Mouse (Mus musculus) MEL (cell line): ENCODE measurements around the gene Dlg2. TPM values are rescaled to one million over a fixed set of nuclear protein-coding genes. Genes with fewer than 3 reads are reported as not detected.

Source experiments
- DNase-seq: peaks from one replicate; pipeline ENCODE4 v3.0.0; 2011; ENCODE audit warnings: low read depth, low spot score
- H3K27ac ChIP-seq: 2 replicates; pipeline ENCODE4 v1.5.1; 2012; ENCODE audit warnings: low read depth, mild to moderate bottlenecking, control low read depth, low read length, moderate library complexity; ENCODE audit not compliant: control insufficient read depth
- H3K27me3 ChIP-seq, 2 experiments: fragments of 150-350 bp in 1 of 2; sonication (generic) in 1 of 2; 2 replicates each; pipeline ENCODE4 v1.6.1; 2012; ENCODE audit warnings: low read length in 2 of 2, mild to moderate bottlenecking in 2 of 2, improper control_type of control experiment in 1 of 2, moderate library complexity in 1 of 2; ENCODE audit not compliant: insufficient read depth in 2 of 2, control insufficient read depth in 1 of 2
- H3K36me3 ChIP-seq, 2 experiments: 2 replicates each; pipeline ENCODE4 v1.6.1; 2012 to 2014; ENCODE audit warnings: low read length in 2 of 2, improper control_type of control experiment in 1 of 2, inconsistent platforms in 1 of 2, mild to moderate bottlenecking in 1 of 2; ENCODE audit not compliant: insufficient read depth in 2 of 2, control insufficient read depth in 1 of 2
- H3K4me1 ChIP-seq, 2 experiments: fragments of 150-350 bp in 1 of 2; sonication (generic) in 1 of 2; 2 replicates each; pipeline ENCODE4 v1.6.1; 2012; ENCODE audit warnings: low read length in 2 of 2, improper control_type of control experiment in 1 of 2, mild to moderate bottlenecking in 1 of 2; ENCODE audit not compliant: insufficient read depth in 2 of 2, control insufficient read depth in 1 of 2
- H3K4me3 ChIP-seq, 2 experiments: fragments of 150-350 bp in 1 of 2; sonication (generic) in 1 of 2; 2 replicates each; pipeline ENCODE4 v1.5.1; 2012; ENCODE audit warnings: low read depth in 2 of 2, low read length in 2 of 2, mild to moderate bottlenecking in 2 of 2, moderate library complexity in 2 of 2, control low read depth in 1 of 2, improper control_type of control experiment in 1 of 2; ENCODE audit not compliant: control insufficient read depth in 1 of 2, insufficient read depth in 1 of 2
- H3K79me2 ChIP-seq: 2 replicates; pipeline ENCODE4 v1.6.1; 2012; ENCODE audit warnings: mild to moderate bottlenecking, low read length, moderate library complexity; ENCODE audit not compliant: control insufficient read depth, poor library complexity, insufficient read depth
- H3K9ac ChIP-seq: 2 replicates; pipeline ENCODE4 v1.6.1; 2012; ENCODE audit warnings: low read depth, mild to moderate bottlenecking, control low read depth, low read length, moderate library complexity; ENCODE audit not compliant: control insufficient read depth, poor library complexity, severe bottlenecking
- H3K9me3 ChIP-seq: fragments of 150-350 bp; sonication (generic); replicated peaks from 2 replicates; pipeline ENCODE4 v1.6.1; 2012; ENCODE audit warnings: mild to moderate bottlenecking, low read length, improper control_type of control experiment, moderate library complexity; ENCODE audit not compliant: insufficient read depth
- CHD1 ChIP-seq: IDR thresholded peaks from 2 replicates; pipeline ENCODE4 v1.6.1; 2012; ENCODE audit warnings: low read depth, mild to moderate bottlenecking, inconsistent platforms, low read length, improper control_type of control experiment
- CHD2 ChIP-seq: IDR thresholded peaks from 2 replicates; pipeline ENCODE4 v1.6.1; 2011; ENCODE audit warnings: low read length, improper control_type of control experiment
- CTCF ChIP-seq, 3 experiments: IDR thresholded peaks in 2 of 3; conservative IDR thresholded peaks in 1 of 3; 2 replicates each; pipeline ENCODE4 v1.5.1; 2011 to 2012; ENCODE audit warnings: low read length in 3 of 3, low read depth in 2 of 3, mild to moderate bottlenecking in 2 of 3, improper control_type of control experiment in 1 of 3, inconsistent platforms in 1 of 3, mixed read lengths in 1 of 3, moderate library complexity in 1 of 3; ENCODE audit not compliant: control insufficient read depth in 1 of 3, insufficient read depth in 1 of 3, poor library complexity in 1 of 3, severe bottlenecking in 1 of 3
- ELF1 ChIP-seq: IDR thresholded peaks from 2 replicates; pipeline ENCODE4 v1.6.1; 2014; ENCODE audit warnings: low read depth, mild to moderate bottlenecking, inconsistent platforms, low read length, improper control_type of control experiment, moderate library complexity
- ETS1 ChIP-seq: IDR thresholded peaks from 2 replicates; pipeline ENCODE4 v1.6.1; 2012; ENCODE audit warnings: low read depth, mild to moderate bottlenecking, inconsistent platforms, low read length, improper control_type of control experiment, moderate library complexity
- JUND ChIP-seq: IDR thresholded peaks from 2 replicates; pipeline ENCODE4 v1.6.1; 2011; ENCODE audit warnings: low read depth, mild to moderate bottlenecking, improper control_type of control experiment, low read length
- KAT2A ChIP-seq: conservative IDR thresholded peaks from 2 replicates; pipeline ENCODE4 v1.6.1; 2012; ENCODE audit warnings: low read depth, low read length, improper control_type of control experiment, inconsistent platforms
- MAFK ChIP-seq: IDR thresholded peaks from 2 replicates; pipeline ENCODE4 v1.6.1; 2011; ENCODE audit warnings: low read depth, mild to moderate bottlenecking, low read length, improper control_type of control experiment, borderline replicate concordance
- MAZ ChIP-seq: IDR thresholded peaks from 2 replicates; pipeline ENCODE4 v1.6.1; 2012; ENCODE audit warnings: low read depth, mild to moderate bottlenecking, inconsistent platforms, low read length, improper control_type of control experiment
- MEF2A ChIP-seq: IDR thresholded peaks from 2 replicates; pipeline ENCODE4 v1.6.1; 2014; ENCODE audit warnings: low read depth, mild to moderate bottlenecking, inconsistent platforms, low read length, improper control_type of control experiment; ENCODE audit not compliant: poor library complexity, insufficient replicate concordance, severe bottlenecking; ENCODE audit errors: extremely low read depth
- MXI1 ChIP-seq: IDR thresholded peaks from 2 replicates; pipeline ENCODE4 v1.6.1; 2011; ENCODE audit warnings: mild to moderate bottlenecking, low read depth, low read length, improper control_type of control experiment
- RAD21 ChIP-seq: IDR thresholded peaks from 2 replicates; pipeline ENCODE4 v1.6.1; 2011; ENCODE audit warnings: mild to moderate bottlenecking, low read depth, low read length, improper control_type of control experiment
- RCOR1 ChIP-seq: IDR thresholded peaks from 2 replicates; pipeline ENCODE4 v1.6.1; 2012; ENCODE audit warnings: low read depth, mild to moderate bottlenecking, inconsistent platforms, low read length, improper control_type of control experiment
- TBP ChIP-seq: IDR thresholded peaks from 2 replicates; pipeline ENCODE4 v1.8.0; 2011; ENCODE audit warnings: low read depth, low read length, improper control_type of control experiment
- TCF12 ChIP-seq: IDR thresholded peaks from 2 replicates; pipeline ENCODE4 v1.6.1; 2014; ENCODE audit warnings: low read depth, mild to moderate bottlenecking, inconsistent platforms, low read length, improper control_type of control experiment, moderate library complexity
- USF1 ChIP-seq: IDR thresholded peaks from 2 replicates; pipeline ENCODE4 v1.6.1; 2014; ENCODE audit warnings: low read depth, mild to moderate bottlenecking, inconsistent platforms, low read length, improper control_type of control experiment, moderate library complexity
- USF2 ChIP-seq, 2 experiments: IDR thresholded peaks; 2 replicates each; pipeline ENCODE4 v1.6.1; 2011 to 2012; ENCODE audit warnings: improper control_type of control experiment in 2 of 2, low read length in 2 of 2, borderline replicate concordance in 1 of 2, inconsistent platforms in 1 of 2, low read depth in 1 of 2, mild to moderate bottlenecking in 1 of 2; ENCODE audit not compliant: insufficient read depth in 1 of 2
- ZC3H11A ChIP-seq: IDR thresholded peaks from 2 replicates; pipeline ENCODE4 v1.6.1; 2012; ENCODE audit warnings: low read depth, mild to moderate bottlenecking, inconsistent platforms, low read length, improper control_type of control experiment
- ZNF384 ChIP-seq: IDR thresholded peaks from 2 replicates; pipeline ENCODE4 v1.6.1; 2012; ENCODE audit warnings: low read depth, mild to moderate bottlenecking, inconsistent platforms, low read length, improper control_type of control experiment
- polyA plus RNA-seq, 2 experiments: library from polyadenylated mRNA; stranded (reverse) in 1 of 2; unstranded in 1 of 2; fragments of >175 nt in 1 of 2; fragments of >200 nt in 1 of 2; gene quantifications; 2 replicates each; pipeline versions ENCODE4 v1.2.1 to v1.2.4; 2012; ENCODE audit warnings: low replicate concordance in 2 of 2, low read depth in 1 of 2; ENCODE audit not compliant: insufficient read length in 2 of 2, insufficient read depth in 1 of 2, missing spikeins in 1 of 2
- total RNA-seq: library from RNA; depleted of rRNA; stranded (reverse); fragments of 300-350 nt; gene quantifications from 2 replicates; pipeline ENCODE4 v1.2.3, GENCODE M21; 2012

Dlg2 gene
- total and polyA plus RNA-seq, 3 experiments = 0.04 TPM; not detected in 2

DNA sequence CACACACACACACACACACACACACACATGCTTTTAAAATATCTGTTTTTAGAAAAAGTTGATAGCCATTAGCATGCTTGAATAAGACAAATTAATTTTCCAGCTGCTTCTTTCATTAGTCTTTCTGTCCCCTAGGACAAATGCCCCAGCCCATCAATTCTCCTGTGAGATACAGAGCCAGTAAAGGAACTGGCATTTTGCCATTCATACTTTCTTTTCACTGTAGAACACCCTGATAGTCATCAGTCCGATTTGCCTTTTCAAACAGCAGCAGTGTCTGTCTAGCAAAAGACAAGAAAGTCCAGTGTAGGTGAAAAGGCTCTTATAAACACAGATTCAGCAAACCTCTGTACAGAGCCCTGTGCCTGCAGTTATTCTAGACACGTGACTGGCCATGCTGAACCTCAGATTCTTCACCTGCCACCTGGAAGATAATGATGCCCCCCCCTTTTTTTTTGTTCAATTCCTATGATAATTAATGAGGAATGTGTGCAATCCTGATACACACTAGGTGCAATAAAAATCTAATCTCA, 685.2 kb downstream of the Dlg2 start:
- H3K4me3 ChIP-seq = no peak overlapping the region
- no peaks in the 10 kb centered on the region for H3K27me3 ChIP-seq
- no peak for DNase-seq
- TF ChIP-seq MAZ (no peak), MEF2A (no peak), CHD2 (no peak), TCF12 (no peak), RAD21 (no peak), KAT2A (no peak), ELF1 (no peak), TBP (no peak), ZC3H11A (no peak), MAFK (no peak), CTCF (IDR thresholded peaks at IDR 0.05 in 2 of 3, conservative IDR thresholded peaks at IDR 0.05 in 1 of 3; ENCODE audit: control insufficient read depth in 1 of 3, insufficient read depth in 1 of 3, low read depth in 2 of 3, low read length in 3 of 3, poor library complexity in 1 of 3, severe bottlenecking in 1 of 3) (no peak), USF1 (no peak), ETS1 (no peak), JUND (no peak), RCOR1 (no peak), CHD1 (no peak), USF2 (IDR thresholded peaks at IDR 0.05; ENCODE audit: borderline replicate concordance in 1 of 2, insufficient read depth in 1 of 2, low read depth in 1 of 2, low read length in 2 of 2) (no peak)
- no peaks in the 10 kb centered on the region for H3K4me1 ChIP-seq
- no peak overlapping the region for H3K27ac ChIP-seq
- H3K79me2 ChIP-seq = no peaks in the 10 kb centered on the region
- no peaks in the 10 kb centered on the region for H3K36me3 ChIP-seq
- no peak overlapping the region for H3K9ac ChIP-seq
- H3K9me3 ChIP-seq = no peaks in the 10 kb centered on the region

GRCm38 (mm10) chr7:91173560-91173959, 697.1 kb downstream of the Dlg2 start:
- Histone ChIP-seq H3K4me1 (no peaks in the 10 kb centered on the region), H3K9ac (no peak overlapping the region), H3K9me3 (no peaks in the 10 kb centered on the region), H3K27ac (no peak overlapping the region), H3K27me3 (no peaks in the 10 kb centered on the region), H3K36me3 (no peaks in the 10 kb centered on the region), H3K4me3 (no peak overlapping the region), H3K79me2 (no peaks in the 10 kb centered on the region)
- TF ChIP-seq ZNF384 (no peak), CHD2 (no peak), MXI1 (no peak)
- no peak for DNase-seq
